Mouse (Mus musculus): Measurements from ENCODE around the gene Carmil1. TPM values are rescaled to one million over a fixed set of nuclear protein-coding genes. Genes with fewer than 3 reads are reported as not detected.

Gene Carmil1
- polyA plus RNA-seq, 1 experiment = 0.01 TPM

- no peak for TF ChIP-seq GATA1 (IDR thresholded peaks at IDR 0.05; ENCODE audit: low read length)
Measured at GRCm38 (mm10) chr13:24018515-24018914, 262.1 kb downstream of the Carmil1 start.

- TF ChIP-seq GATA1 (IDR thresholded peaks at IDR 0.05; ENCODE audit: low read length) = no peak
Measured at GRCm38 (mm10) chr13:24005528-24005927, 275.1 kb downstream of the Carmil1 start.

- TF ChIP-seq GATA1 (IDR thresholded peaks at IDR 0.05; ENCODE audit: low read length) = no peak
Measured at GRCm38 (mm10) chr13:24001797-24002196, 278.8 kb downstream of the Carmil1 start.

GRCm38 (mm10) chr13:24001081-24001480 is 279.5 kb downstream of the Carmil1 start:
- TF ChIP-seq GATA1 (IDR thresholded peaks at IDR 0.05; ENCODE audit: low read length) = no peak

GRCm38 (mm10) chr13:23998826-23999225 is 281.8 kb downstream of the Carmil1 start:
- TF ChIP-seq GATA1 (IDR thresholded peaks at IDR 0.05; ENCODE audit: low read length) = no peak

- TF ChIP-seq GATA1 (IDR thresholded peaks at IDR 0.05; ENCODE audit: low read length) = no peak
Measured at GRCm38 (mm10) chr13:23994756-23995155, 285.8 kb downstream of the Carmil1 start.

GRCm38 (mm10) chr13:23994024-23994423 is 286.6 kb downstream of the Carmil1 start:
- TF ChIP-seq GATA1 (IDR thresholded peaks at IDR 0.05; ENCODE audit: low read length) = no peak

GRCm38 (mm10) chr13:23990928-23991327 is 289.7 kb downstream of the Carmil1 start, which contains the start of gene Scgn:
TSS of gene Scgn (minus strand) at chr13:23991214.
- no peak for TF ChIP-seq GATA1 (IDR thresholded peaks at IDR 0.05; ENCODE audit: low read length)

- TF ChIP-seq GATA1 (IDR thresholded peaks at IDR 0.05; ENCODE audit: low read length) = no peak
Measured at GRCm38 (mm10) chr13:23990451-23990850, 290.1 kb downstream of the Carmil1 start.

GRCm38 (mm10) chr13:23985130-23985529 is 295.5 kb downstream of the Carmil1 start:
- TF ChIP-seq GATA1 (IDR thresholded peaks at IDR 0.05; ENCODE audit: low read length) = no peak

GRCm38 (mm10) chr13:23972271-23972670 is 308.3 kb downstream of the Carmil1 start:
- TF ChIP-seq GATA1 (IDR thresholded peaks at IDR 0.05; ENCODE audit: low read length) = no peak

GRCm38 (mm10) chr13:23971870-23972269 is 308.7 kb downstream of the Carmil1 start:
- TF ChIP-seq GATA1 (IDR thresholded peaks at IDR 0.05; ENCODE audit: low read length) = no peak

- no peak for TF ChIP-seq GATA1 (IDR thresholded peaks at IDR 0.05; ENCODE audit: low read length)
Measured at GRCm38 (mm10) chr13:23964909-23965308, 315.7 kb downstream of the Carmil1 start.

Other genes starting within 250 kb of the Carmil1 start
- not detected in 2 replicates for gene Cmah, start 46.6 kb upstream of the Carmil1 start, polyA plus RNA-seq (2012)